Mouse (Mus musculus) brain, embryonic 14.5 days (tissue): ENCODE measurements around the gene Cadps2.

Experiments used
- CTCF ChIP-seq: fragments of 200-500 bp; IDR thresholded peaks from 2 replicates; pipeline ENCODE4 v1.5.1; 2012; ENCODE audit warnings: inconsistent platforms, mild to moderate bottlenecking, moderate library complexity, borderline replicate concordance; ENCODE audit not compliant: insufficient read depth, insufficient read length; ENCODE audit errors: extremely low read depth
- POLR2A ChIP-seq: fragments of 200-500 bp; IDR thresholded peaks from 2 replicates; pipeline ENCODE4 v1.6.1; 2012; ENCODE audit warnings: mild to moderate bottlenecking, inconsistent platforms, borderline replicate concordance; ENCODE audit not compliant: poor library complexity, insufficient read depth, insufficient read length, severe bottlenecking; ENCODE audit errors: extremely low read depth

DNA sequence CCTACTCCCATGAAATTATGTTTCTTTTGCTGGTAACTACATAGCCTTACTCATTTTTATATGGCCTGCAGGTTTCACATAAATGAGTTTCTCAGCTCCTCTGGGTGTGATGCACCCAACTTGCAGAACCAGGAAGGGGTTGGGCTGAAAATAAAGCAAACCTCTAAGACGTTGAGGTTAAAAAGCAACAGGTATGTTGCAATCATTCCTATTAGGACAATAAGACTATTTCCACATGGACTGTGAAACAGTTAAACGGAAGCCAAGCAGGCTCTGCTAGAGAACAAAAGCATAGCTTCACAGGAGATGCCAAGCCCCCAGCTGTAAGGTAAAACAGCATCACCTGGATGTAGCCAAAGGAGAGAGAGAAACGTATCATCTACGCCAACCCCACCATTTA is 115.5 kb downstream of the Cadps2 start:
- TF ChIP-seq CTCF (no peak), POLR2A (no peak)
